Mouse (Mus musculus): ENCODE results near the gene Mau2. TPM values are rescaled to one million over a fixed set of nuclear protein-coding genes. Genes with fewer than 3 reads are reported as not detected.
A peak's percentile ranks its signal among the peaks of the same experiment; 100 is the strongest.
"Not testable (repeated sequence)": the region's sequence is repeated elsewhere in the genome, so short reads cannot be mapped to it uniquely, and the experiment has no call there.

Gene Mau2
- polyA plus RNA-seq, 1 experiment = 6.5 TPM

DNA sequence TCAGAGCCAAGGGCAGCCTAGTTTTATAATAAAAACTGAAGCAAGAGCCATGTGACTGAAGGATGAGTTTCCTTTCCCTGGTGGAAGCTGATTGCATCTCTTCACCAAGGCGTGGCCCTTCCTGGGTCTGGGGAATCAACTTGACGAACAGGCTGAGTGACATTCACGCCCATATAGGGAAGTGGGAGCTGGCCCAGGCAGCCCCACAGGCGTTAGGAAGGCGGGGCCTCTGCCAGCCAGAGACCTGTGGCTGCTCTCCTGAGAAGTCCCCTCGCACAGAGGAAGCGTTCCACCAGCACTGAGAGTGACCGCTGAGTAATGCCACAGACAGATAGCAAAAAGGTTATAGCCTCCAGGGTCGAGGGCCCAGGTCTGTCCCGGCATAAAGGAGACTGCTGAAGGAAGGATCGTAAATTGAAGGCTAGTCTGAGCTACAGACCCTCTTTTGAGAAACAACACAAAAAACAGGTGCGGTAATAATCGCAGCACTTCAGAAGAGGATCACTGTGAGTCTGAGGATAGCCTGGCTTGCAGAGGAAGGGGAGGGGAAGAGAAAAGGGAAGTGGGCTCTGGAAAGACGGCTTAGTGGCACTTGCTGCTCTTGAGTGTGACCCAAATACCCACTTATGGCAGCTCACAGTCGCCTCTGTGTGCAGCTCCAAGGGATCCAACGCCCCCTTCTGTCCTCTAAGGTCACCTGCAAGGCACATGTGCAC, 41.2 kb downstream of the Mau2 start:
- TF ChIP-seq GATA1 (IDR thresholded peaks at IDR 0.05; ENCODE audit: borderline replicate concordance, low read length) (no peak), FLI1 (IDR thresholded peaks at IDR 0.05; ENCODE audit: low read length) (no peak)
- H3K27me3 ChIP-seq (replicated peaks) = no peaks in the 10 kb centered on the region

DNA sequence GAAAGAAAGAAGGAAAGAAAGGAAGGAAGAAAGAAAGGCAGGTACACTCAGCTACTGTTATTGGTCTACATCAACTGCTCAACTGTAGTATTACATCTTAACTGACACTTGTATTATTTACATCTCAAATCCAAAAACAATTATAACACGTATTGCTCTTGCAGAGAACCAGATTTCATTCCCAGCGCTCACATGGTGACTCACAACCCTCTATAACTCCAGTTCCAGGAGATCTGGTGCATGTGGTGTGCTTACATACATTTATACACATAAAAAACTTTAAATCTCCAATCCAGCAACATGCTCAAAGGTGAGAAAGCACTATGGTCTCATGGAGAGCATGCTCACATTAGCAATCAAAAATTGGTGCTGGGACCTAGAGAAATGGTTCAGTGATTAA, 42.3 kb downstream of the Mau2 start:
- H3K4me3 ChIP-seq (replicated peaks) = no peak overlapping the region
- H3K4me1 ChIP-seq = peaks cover 40% of the 10 kb centered on the region
- no peak for TF ChIP-seq GATA1 (IDR thresholded peaks at IDR 0.05; ENCODE audit: borderline replicate concordance, low read length)
- no peak for TF ChIP-seq FLI1 (IDR thresholded peaks at IDR 0.05; ENCODE audit: low read length)
- H3K9me3 ChIP-seq = no peaks in the 10 kb centered on the region
- H3K36me3 ChIP-seq (replicated peaks; ENCODE audit: low read length) = no peaks in the 10 kb centered on the region
- no peaks in the 10 kb centered on the region for H3K27me3 ChIP-seq (replicated peaks)

More for the DNA sequence above, 41.2 kb downstream of the Mau2 start:
- Histone ChIP-seq H3K36me3 (replicated peaks; ENCODE audit: low read length) (no peaks in the 10 kb centered on the region), H3K9me3 (no peaks in the 10 kb centered on the region), H3K4me1 (peaks cover 45% of the 10 kb centered on the region), H3K4me3 (replicated peaks) (peak overlapping the region; percentile 91)

DNA sequence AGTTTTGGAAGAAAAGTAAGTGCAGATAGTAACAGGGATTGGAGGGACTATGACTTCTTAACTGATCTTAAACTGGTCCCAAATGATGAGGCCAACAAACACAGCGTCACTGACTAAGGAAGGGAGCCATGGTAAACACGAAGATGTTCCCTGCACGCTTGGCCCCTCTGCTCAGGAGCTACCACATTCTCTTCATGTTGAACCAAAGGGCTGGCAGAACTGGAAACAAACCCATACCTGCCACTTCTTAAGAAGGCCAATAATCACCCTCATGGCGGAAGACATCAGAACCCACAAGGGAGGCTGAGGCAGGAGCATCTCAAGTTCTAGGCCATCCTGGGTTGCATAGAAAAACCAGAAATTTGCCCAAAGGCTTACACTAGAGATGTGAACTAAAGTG, 43.3 kb downstream of the Mau2 start:
- peaks cover 37% of the 10 kb centered on the region for H3K4me1 ChIP-seq
- no peaks in the 10 kb centered on the region for H3K27me3 ChIP-seq (replicated peaks)
- H3K4me3 ChIP-seq (replicated peaks) = no peak overlapping the region
- no peak for TF ChIP-seq GATA1 (IDR thresholded peaks at IDR 0.05; ENCODE audit: borderline replicate concordance, low read length)
- TF ChIP-seq FLI1 (IDR thresholded peaks at IDR 0.05; ENCODE audit: low read length) = no peak
- no peaks in the 10 kb centered on the region for H3K36me3 ChIP-seq (replicated peaks; ENCODE audit: low read length)
- H3K9me3 ChIP-seq = no peaks in the 10 kb centered on the region

DNA sequence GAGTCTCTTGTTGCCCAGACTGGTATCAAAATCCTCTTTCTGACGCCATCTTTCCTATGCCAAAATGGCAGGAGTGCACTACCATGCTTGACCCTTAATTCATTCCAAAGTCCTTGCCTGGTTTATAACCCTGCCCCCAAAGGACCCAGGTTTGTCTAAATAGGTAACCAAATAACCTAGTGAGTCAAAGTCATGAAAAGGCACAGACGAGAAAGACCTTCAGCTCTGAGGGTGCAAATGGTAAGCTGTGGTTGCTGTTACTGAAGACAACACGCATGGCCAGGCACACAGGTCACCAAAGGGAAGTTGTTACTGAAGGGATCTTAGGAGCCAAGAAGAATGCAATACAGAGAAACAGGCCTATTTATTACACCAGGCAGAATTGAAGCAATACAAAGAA, 43.8 kb downstream of the Mau2 start:
- TF ChIP-seq FLI1 (IDR thresholded peaks at IDR 0.05; ENCODE audit: low read length) (no peak), GATA1 (IDR thresholded peaks at IDR 0.05; ENCODE audit: borderline replicate concordance, low read length) (no peak)
- H3K9me3 ChIP-seq = no peaks in the 10 kb centered on the region
- no peaks in the 10 kb centered on the region for H3K36me3 ChIP-seq (replicated peaks; ENCODE audit: low read length)
- no peaks in the 10 kb centered on the region for H3K27me3 ChIP-seq (replicated peaks)
- H3K4me3 ChIP-seq (replicated peaks) = no peak overlapping the region
- peaks cover 43% of the 10 kb centered on the region for H3K4me1 ChIP-seq

DNA sequence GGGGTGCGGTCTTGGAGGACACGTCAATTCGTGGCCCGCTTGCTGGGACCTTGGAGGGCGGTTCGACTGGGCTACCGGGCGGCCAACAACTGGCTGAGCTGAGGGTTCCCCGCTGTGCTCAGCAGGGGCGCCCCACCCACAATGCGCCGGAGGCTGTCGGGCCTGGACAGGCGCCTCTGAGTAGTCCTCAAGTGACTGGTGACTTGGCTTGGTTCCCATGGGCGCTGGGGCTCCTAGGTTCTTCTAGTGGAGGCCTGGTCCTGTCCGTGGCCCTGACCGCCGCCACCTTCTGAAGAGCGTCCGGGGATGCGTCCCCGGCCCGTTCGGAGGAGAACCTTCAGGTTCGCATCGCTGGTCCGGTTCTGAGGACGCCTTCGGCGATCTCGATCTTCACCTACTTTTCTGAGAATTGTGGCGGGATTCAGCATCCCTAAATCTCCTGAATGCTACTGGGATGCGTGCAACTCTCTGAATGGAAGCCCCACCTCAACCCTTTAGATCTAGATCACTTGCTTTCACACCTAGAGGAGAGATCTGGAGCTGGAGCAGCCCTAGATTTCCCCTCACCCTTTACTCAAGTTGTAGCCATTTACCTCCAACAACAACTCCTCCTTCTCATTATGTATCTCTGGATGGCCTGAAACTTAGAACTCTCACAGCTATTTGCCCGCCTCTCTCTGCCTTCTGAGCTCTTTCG, 45.8 kb downstream of the Mau2 start:
- TF ChIP-seq FLI1 (IDR thresholded peaks at IDR 0.05; ENCODE audit: low read length) (no peak), GATA1 (IDR thresholded peaks at IDR 0.05; ENCODE audit: borderline replicate concordance, low read length) (no peak)
- Histone ChIP-seq H3K27me3 (replicated peaks) (no peaks in the 10 kb centered on the region), H3K4me1 (peaks cover 47% of the 10 kb centered on the region), H3K4me3 (replicated peaks) (peak overlapping the region; percentile 96), H3K36me3 (replicated peaks; ENCODE audit: low read length) (peaks cover 17% of the 10 kb centered on the region), H3K9me3 (no peaks in the 10 kb centered on the region)

DNA sequence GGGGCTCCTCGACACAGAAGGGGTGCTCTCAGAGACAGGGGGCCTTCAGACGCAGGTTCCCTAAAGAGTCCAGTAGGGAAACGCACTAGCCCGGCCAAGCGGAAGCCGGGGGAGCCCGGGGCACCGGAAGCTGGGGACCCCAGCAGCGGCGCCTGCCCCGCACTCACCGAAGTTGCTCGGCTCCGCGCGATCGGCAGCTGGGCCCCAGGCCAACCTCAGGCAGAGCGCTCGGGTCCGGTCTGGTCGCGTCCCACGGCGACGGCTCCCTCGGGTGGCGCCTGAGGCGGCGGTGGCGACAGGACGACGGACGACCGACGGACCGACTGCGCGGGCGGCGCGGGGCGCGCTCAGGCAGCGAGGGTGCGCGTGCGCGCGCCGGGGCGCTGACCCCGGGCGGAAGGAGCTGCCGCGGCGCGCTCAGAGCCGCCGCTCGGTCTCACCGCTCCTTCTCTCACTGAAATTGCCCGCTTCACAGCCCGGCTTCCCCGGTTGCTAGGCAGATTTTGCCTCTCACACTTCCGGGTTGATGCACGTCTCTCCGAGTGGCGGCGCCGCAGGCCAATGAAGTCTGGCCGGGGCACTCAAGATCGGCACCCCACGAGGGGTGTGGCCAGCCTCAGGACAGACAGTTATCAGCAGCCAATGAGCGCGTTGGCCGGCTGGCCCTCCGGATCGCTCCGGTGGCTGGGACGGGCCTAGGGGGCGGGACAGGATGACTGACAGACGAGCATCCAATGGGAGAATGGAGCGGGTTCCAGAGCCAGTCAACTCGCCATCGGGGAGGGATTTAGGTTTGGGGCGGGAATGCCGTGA, 46.6 kb downstream of the Mau2 start, which contains the start of gene Gatad2a:
Gene Gatad2a, minus strand, starts transcription at position 609 of the 813 bp plus-strand sequence.
- H3K9me3 ChIP-seq = no peaks in the 10 kb centered on the region
- TF ChIP-seq FLI1 (IDR thresholded peaks at IDR 0.05; ENCODE audit: low read length) (no peak), GATA1 (IDR thresholded peaks at IDR 0.05; ENCODE audit: borderline replicate concordance, low read length) (no peak)
- peaks cover 25% of the 10 kb centered on the region for H3K36me3 ChIP-seq (replicated peaks; ENCODE audit: low read length)
- no peaks in the 10 kb centered on the region for H3K27me3 ChIP-seq (replicated peaks)
- peak within 1 kb of the TSS; percentile 96 for H3K4me3 ChIP-seq (replicated peaks)
- peaks cover 48% of the 10 kb centered on the region for H3K4me1 ChIP-seq

DNA sequence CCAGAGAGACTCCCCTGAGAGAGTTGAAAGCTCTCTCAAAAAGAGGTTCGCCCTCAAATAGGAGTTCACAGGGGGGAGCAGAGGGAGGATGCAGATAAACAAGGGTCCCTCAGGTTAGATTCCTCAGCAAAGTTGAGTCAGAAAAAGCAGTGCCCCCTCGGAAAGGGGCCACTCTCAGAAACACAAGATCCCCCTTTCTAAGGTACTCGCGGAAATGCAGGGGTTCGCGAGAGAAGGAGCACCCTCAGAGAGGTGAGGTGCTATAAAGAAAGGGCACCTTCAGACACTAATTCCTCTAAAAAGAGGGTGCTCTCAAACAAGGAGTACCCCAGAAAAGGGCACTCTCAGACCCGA, 47.1 kb downstream of the Mau2 start:
- Histone ChIP-seq H3K36me3 (replicated peaks; ENCODE audit: low read length) (peaks cover 31% of the 10 kb centered on the region), H3K4me1 (peaks cover 50% of the 10 kb centered on the region), H3K9me3 (no peaks in the 10 kb centered on the region), H3K4me3 (replicated peaks) (peak overlapping the region; percentile 96), H3K27me3 (replicated peaks) (no peaks in the 10 kb centered on the region)
- TF ChIP-seq FLI1 (IDR thresholded peaks at IDR 0.05; ENCODE audit: low read length) (no peak), GATA1 (IDR thresholded peaks at IDR 0.05; ENCODE audit: borderline replicate concordance, low read length) (no peak)

DNA sequence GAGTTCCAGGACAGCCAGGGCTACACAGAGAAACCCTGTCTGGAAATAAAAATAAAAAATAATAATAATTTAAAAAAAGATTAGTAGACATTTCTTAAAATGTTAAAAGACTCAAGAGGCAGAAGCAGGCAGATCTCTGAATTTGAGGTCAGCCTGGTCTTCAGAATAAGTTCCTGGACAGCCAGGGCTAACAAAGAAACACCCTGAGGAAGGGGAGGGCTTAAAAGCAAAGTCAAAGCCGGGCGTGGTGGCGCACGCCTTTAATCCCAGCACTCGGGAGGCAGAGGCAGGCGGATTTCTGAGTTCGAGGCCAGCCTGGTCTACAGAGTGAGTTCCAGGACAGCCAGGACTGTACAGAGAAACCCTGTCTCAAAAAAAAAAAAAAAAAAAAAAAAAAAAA, 53.6 kb downstream of the Mau2 start:
- H3K36me3 ChIP-seq (replicated peaks; ENCODE audit: low read length) = peaks cover 52% of the 10 kb centered on the region
- H3K9me3 ChIP-seq; H3K4me3 ChIP-seq (replicated peaks); H3K27me3 ChIP-seq (replicated peaks): not testable (repeated sequence)
- H3K4me1 ChIP-seq = peaks cover 83% of the 10 kb centered on the region

DNA sequence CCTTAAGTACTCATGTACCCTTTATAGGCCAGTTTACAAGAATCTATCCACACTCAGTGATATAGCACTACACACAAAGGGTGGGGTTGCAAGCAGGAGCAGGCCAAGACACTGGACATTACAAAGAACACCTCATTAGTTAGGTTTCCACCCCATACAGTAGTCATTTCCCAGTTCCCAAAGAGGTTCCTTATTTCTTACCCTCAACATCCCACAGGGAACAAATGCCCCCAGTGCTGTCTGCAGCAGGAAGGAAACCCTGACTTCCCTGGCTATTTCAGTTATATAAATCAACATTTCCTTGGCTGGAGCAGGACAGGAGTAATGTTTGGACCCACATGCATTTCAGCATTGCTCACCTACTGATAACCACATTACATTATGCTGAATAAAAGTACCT, 54.8 kb downstream of the Mau2 start:
- Histone ChIP-seq H3K27me3 (replicated peaks) (no peaks in the 10 kb centered on the region), H3K36me3 (replicated peaks; ENCODE audit: low read length) (peaks cover 52% of the 10 kb centered on the region), H3K9me3 (no peaks in the 10 kb centered on the region), H3K4me1 (peaks cover 80% of the 10 kb centered on the region), H3K4me3 (replicated peaks) (no peak overlapping the region)
- TF ChIP-seq FLI1 (IDR thresholded peaks at IDR 0.05; ENCODE audit: low read length) (no peak), GATA1 (IDR thresholded peaks at IDR 0.05; ENCODE audit: borderline replicate concordance, low read length) (no peak)
